Mouse (Mus musculus): ENCODE data around the gene H2-T24. TPM values are rescaled to one million over a fixed set of nuclear protein-coding genes. Genes with fewer than 3 reads are reported as not detected.
"Not testable (repeated sequence)": the region's sequence is repeated elsewhere in the genome, so short reads cannot be mapped to it uniquely, and the experiment has no call there.

The H2-T24 gene
- polyA plus RNA-seq, 1 experiment from 2014 or later: 4.8 TPM

- Histone ChIP-seq H3K27me3 (replicated peaks; ENCODE audit: low read depth, poor library complexity, severe bottlenecking) (peaks cover 25% of the 10 kb centered on the region), H3K4me3 (peak overlapping the region; percentile 61), H3K27ac (replicated peaks) (peak overlapping the region; percentile 57; the same call in 1 of the 2 replicates)
- not testable (repeated sequence) for H3K9me3 ChIP-seq; H3K4me1 ChIP-seq; H3K36me3 ChIP-seq (replicated peaks)
- DNase-seq (ENCODE audit: low spot score): peak; percentile 32
- WGBS: 1% methylated on average over 40 of the region's 40 CpGs
Measured at GRCm38 (mm10) chr17:36031583-36032331, 11.4 kb upstream of the H2-T24 start.

GRCm38 (mm10) chr17:36030703-36031582, 10.6 kb upstream of the H2-T24 start:
- not testable (repeated sequence) for H3K36me3 ChIP-seq (replicated peaks); H3K27ac ChIP-seq (replicated peaks); H3K4me1 ChIP-seq; DNase-seq (ENCODE audit: low spot score); H3K9me3 ChIP-seq
- peak overlapping the region; percentile 61 for H3K4me3 ChIP-seq
- WGBS: 33% methylated on average over 8 of the region's 8 CpGs
- peaks cover 25% of the 10 kb centered on the region for H3K27me3 ChIP-seq (replicated peaks; ENCODE audit: low read depth, poor library complexity, severe bottlenecking)

GRCm38 (mm10) chr17:36030046-36030702, 9.8 kb upstream of the H2-T24 start:
- not testable (repeated sequence) for H3K4me1 ChIP-seq; H3K4me3 ChIP-seq; H3K9me3 ChIP-seq; H3K27ac ChIP-seq (replicated peaks); DNase-seq (ENCODE audit: low spot score); H3K36me3 ChIP-seq (replicated peaks)
- WGBS: 85% methylated on average over 4 of the region's 4 CpGs
- peaks cover 25% of the 10 kb centered on the region for H3K27me3 ChIP-seq (replicated peaks; ENCODE audit: low read depth, poor library complexity, severe bottlenecking)

GRCm38 (mm10) chr17:36028879-36029619, 8.7 kb upstream of the H2-T24 start:
- H3K4me3 ChIP-seq: no peak overlapping the region
- no peaks in the 10 kb centered on the region for H3K9me3 ChIP-seq
- no peak for DNase-seq (ENCODE audit: low spot score)
- no peak overlapping the region for H3K27ac ChIP-seq (replicated peaks)
- H3K27me3 ChIP-seq (replicated peaks; ENCODE audit: low read depth, poor library complexity, severe bottlenecking): peaks cover 25% of the 10 kb centered on the region
- no peaks in the 10 kb centered on the region for H3K36me3 ChIP-seq (replicated peaks)
- peaks cover 8% of the 10 kb centered on the region for H3K4me1 ChIP-seq
- WGBS: 85% methylated on average over 7 of the region's 7 CpGs

- no peaks in the 10 kb centered on the region for H3K9me3 ChIP-seq
- H3K27ac ChIP-seq (replicated peaks): no peak overlapping the region
- H3K4me3 ChIP-seq: no peak overlapping the region
- peaks cover 23% of the 10 kb centered on the region for H3K27me3 ChIP-seq (replicated peaks; ENCODE audit: low read depth, poor library complexity, severe bottlenecking)
- 92% methylated on average over 4 of the region's 4 CpGs for WGBS
- no peak for DNase-seq (ENCODE audit: low spot score)
- H3K4me1 ChIP-seq: peaks cover 19% of the 10 kb centered on the region
- no peaks in the 10 kb centered on the region for H3K36me3 ChIP-seq (replicated peaks)
Measured at GRCm38 (mm10) chr17:36027663-36028062, 7.3 kb upstream of the H2-T24 start.

GRCm38 (mm10) chr17:36025901-36026300, 5.5 kb upstream of the H2-T24 start:
- H3K36me3 ChIP-seq (replicated peaks): no peaks in the 10 kb centered on the region
- H3K27me3 ChIP-seq (replicated peaks; ENCODE audit: low read depth, poor library complexity, severe bottlenecking): peaks cover 7% of the 10 kb centered on the region
- H3K9me3 ChIP-seq: no peaks in the 10 kb centered on the region
- WGBS: 80% methylated on average over 4 of the region's 4 CpGs
- DNase-seq (ENCODE audit: low spot score): no peak
- H3K27ac ChIP-seq (replicated peaks): no peak overlapping the region
- H3K4me1 ChIP-seq: peaks cover 19% of the 10 kb centered on the region
- H3K4me3 ChIP-seq: no peak overlapping the region

- H3K27ac ChIP-seq (replicated peaks): no peak overlapping the region
- no peak for DNase-seq (ENCODE audit: low spot score)
- 72% methylated on average over 5 of the region's 5 CpGs for WGBS
- H3K4me3 ChIP-seq: no peak overlapping the region
- H3K27me3 ChIP-seq (replicated peaks; ENCODE audit: low read depth, poor library complexity, severe bottlenecking): peaks cover under 1% of the 10 kb centered on the region; the same call in 1 of the 2 replicates
- H3K4me1 ChIP-seq: peaks cover 26% of the 10 kb centered on the region
- no peaks in the 10 kb centered on the region for H3K36me3 ChIP-seq (replicated peaks)
- no peaks in the 10 kb centered on the region for H3K9me3 ChIP-seq
Measured at GRCm38 (mm10) chr17:36025197-36025596, 4.8 kb upstream of the H2-T24 start.

- Histone ChIP-seq H3K9me3 (no peaks in the 10 kb centered on the region), H3K36me3 (replicated peaks) (no peaks in the 10 kb centered on the region), H3K27me3 (replicated peaks; ENCODE audit: low read depth, poor library complexity, severe bottlenecking) (no peaks in the 10 kb centered on the region), H3K27ac (replicated peaks) (no peak overlapping the region), H3K4me1 (peaks cover 31% of the 10 kb centered on the region), H3K4me3 (no peak overlapping the region)
- no peak for DNase-seq (ENCODE audit: low spot score)
- WGBS: 52% methylated on average over 9 of the region's 9 CpGs
Measured at GRCm38 (mm10) chr17:36023710-36024654, 3.6 kb upstream of the H2-T24 start.

- H3K36me3 ChIP-seq (replicated peaks): no peaks in the 10 kb centered on the region
- DNase-seq (ENCODE audit: low spot score): no peak
- H3K27me3 ChIP-seq (replicated peaks; ENCODE audit: low read depth, poor library complexity, severe bottlenecking): no peaks in the 10 kb centered on the region
- WGBS: 91% methylated on average over 6 of the region's 6 CpGs
- H3K4me3 ChIP-seq: no peak overlapping the region
- peaks cover 31% of the 10 kb centered on the region for H3K4me1 ChIP-seq
- no peak overlapping the region for H3K27ac ChIP-seq (replicated peaks)
- H3K9me3 ChIP-seq: no peaks in the 10 kb centered on the region
Measured at GRCm38 (mm10) chr17:36022922-36023321, 2.6 kb upstream of the H2-T24 start.

- peaks cover 31% of the 10 kb centered on the region for H3K4me1 ChIP-seq
- H3K27me3 ChIP-seq (replicated peaks; ENCODE audit: low read depth, poor library complexity, severe bottlenecking): no peaks in the 10 kb centered on the region
- H3K9me3 ChIP-seq: no peaks in the 10 kb centered on the region
- no peak for DNase-seq (ENCODE audit: low spot score)
- no peaks in the 10 kb centered on the region for H3K36me3 ChIP-seq (replicated peaks)
- no peak overlapping the region for H3K27ac ChIP-seq (replicated peaks)
- WGBS: 92% methylated on average over 9 of the region's 9 CpGs
- H3K4me3 ChIP-seq: no peak overlapping the region
Measured at GRCm38 (mm10) chr17:36022098-36022497, 1.7 kb upstream of the H2-T24 start.

GRCm38 (mm10) chr17:36021309-36021708, 949 bp upstream of the H2-T24 start:
- Histone ChIP-seq H3K27me3 (replicated peaks; ENCODE audit: low read depth, poor library complexity, severe bottlenecking) (no peaks in the 10 kb centered on the region), H3K4me3 (no peak overlapping the region), H3K9me3 (no peaks in the 10 kb centered on the region), H3K27ac (replicated peaks) (no peak overlapping the region), H3K4me1 (peaks cover 31% of the 10 kb centered on the region), H3K36me3 (replicated peaks) (no peaks in the 10 kb centered on the region)
- WGBS: 92% methylated on average over 1 of the region's 1 CpGs
- DNase-seq (ENCODE audit: low spot score): no peak
